Mouse (Mus musculus): ENCODE results near the gene Pole2. TPM values are rescaled to one million over a fixed set of nuclear protein-coding genes. Genes with fewer than 3 reads are reported as not detected.

Gene Pole2
- total RNA-seq, 2 experiments from 2014 or later, result 13.0 to 18.3 TPM

DNA sequence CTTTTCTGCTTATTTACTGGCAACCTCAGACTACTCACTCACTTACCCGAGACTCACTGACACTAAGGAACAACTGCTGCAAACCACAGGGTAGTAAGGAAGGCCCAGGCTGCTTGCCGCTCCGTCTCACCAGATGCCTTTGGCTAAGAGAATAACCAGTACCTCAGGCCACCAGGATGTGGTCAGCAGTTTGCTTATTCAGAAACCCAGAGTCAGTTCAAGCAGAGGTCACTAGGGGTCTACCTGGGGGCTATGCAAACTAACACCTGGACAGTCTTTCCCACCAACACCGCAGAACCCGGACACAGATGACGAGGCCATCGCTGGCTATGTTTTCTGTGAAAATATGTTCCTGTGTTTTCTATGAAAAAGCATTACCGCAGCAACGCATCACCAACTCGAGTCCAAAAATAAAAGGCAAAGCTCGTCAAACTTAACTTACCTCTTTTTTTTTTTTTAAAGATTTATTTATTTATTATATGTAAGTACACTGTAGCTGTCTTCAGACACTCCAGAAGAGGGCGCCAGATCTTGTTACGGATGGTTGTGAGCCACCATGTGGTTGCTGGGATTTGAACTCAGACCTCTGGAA lies 14.7 kb downstream of the Pole2 start:
- ATAC-seq (replicated peaks; ENCODE audit: low FRiP score, poor library complexity, severe bottlenecking), result no peak

DNA sequence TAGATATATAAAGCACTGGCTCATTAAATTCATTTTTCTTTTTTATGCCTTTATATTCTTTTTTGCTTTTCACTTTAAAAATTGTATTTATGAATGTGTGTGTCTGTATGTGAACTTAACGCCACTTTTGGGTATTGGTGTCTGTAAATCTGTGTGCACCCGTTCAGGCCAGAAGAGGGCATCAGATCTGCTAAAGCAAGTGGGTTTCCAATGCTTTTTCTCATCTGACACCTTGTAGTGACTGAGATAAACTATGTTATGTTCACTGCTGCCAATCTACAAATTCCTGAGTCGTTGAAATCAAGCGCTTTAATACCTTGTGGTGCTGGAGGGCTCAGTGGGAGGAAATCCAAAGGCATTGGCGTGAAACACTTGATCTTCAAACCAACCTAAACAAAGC lies 16.9 kb downstream of the Pole2 start:
- ATAC-seq (replicated peaks; ENCODE audit: low FRiP score, poor library complexity, severe bottlenecking), result no peak

DNA sequence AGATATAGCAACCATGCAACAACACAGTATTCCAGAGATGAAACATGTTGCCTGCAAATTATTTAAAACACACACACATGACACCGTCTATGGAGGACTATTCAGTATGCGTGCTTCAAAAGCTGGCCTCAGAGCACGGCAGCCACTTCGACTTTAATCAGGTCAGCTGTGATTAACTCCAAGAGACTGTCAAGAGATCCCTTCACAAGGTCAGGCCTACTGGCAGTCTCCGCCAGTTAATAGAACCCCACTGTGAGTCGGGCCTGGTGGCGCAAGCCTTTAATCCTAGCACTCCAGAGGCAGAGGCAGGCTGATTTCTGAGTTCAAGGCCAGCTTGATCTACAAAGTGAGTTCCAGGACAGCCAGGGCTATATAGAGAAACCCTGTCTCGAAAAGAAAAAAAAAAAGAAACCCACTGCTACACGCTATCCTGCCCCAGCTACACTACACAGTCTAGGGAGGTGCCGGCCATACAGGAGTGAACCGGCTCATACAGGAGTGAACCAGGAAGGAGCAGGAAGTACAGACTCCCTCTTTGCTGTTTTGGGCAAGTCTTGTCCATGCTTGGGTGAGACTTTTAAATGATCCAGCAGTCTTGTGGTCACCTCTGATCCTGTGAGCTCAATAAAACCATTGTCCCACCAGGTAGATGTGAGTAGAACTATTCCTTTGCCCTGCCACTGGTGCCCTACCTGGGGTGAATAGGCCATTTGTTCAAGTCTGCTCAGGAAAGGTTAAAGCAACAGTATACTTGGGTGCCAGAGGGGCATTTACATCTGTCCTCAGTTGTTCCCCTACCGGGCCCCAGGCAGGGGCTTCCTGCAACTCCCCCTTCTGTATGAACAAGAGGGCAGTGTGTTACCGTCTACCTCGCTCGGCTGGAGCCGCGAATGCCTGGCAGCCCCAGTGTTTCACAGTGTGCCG lies 17.7 kb downstream of the Pole2 start:
- no peak for ATAC-seq (replicated peaks; ENCODE audit: low FRiP score, poor library complexity, severe bottlenecking)

- no peak for ATAC-seq (replicated peaks; ENCODE audit: low FRiP score, poor library complexity, severe bottlenecking)
Observed at GRCm38 (mm10) chr12:69208520-69208919, 19.5 kb downstream of the Pole2 start.

GRCm38 (mm10) chr12:69207926-69208325 lies 20.1 kb downstream of the Pole2 start:
- ATAC-seq (replicated peaks; ENCODE audit: low FRiP score, poor library complexity, severe bottlenecking), result no peak

GRCm38 (mm10) chr12:69207396-69207795 lies 20.6 kb downstream of the Pole2 start:
- no peak for ATAC-seq (replicated peaks; ENCODE audit: low FRiP score, poor library complexity, severe bottlenecking)

DNA sequence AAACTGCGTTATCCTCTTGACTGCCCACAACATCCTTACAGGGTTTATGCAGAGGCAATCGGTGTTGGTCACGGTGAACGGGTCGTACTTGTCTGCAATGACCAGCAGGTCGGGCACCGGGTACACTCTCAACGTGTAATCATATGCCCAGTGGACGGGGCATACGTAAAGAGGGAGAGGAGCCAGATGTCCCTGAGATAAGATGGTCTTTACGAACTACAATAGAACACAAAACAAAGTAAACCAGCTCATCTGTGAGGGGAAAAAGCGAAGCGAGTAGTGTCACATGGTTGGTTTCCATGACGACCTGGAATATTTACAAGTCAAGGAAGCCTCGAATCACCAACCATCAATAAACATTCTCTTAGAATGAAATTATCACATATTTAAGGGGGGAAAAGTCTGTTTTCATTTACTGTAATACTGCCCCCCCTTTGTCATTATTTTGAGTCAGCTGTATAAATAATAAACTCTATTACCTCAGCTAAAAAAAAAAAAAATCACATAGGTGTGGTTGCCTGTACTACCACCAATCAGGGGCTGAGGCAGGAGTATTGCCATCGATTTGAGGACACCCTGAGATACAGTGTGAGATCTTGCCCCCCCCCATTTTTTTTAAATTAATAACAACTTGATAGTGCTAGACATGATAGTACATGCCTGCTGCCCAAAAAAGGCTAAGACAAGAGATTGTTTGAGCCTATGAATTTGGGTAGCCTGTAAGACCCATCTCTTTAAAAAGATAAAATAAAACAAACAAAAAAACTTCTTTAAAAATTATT lies 23.8 kb downstream of the Pole2 start, which contains the start of gene Gm49384:
TSS of gene Gm49384 (minus strand) at position 216 of the 782 bp plus-strand sequence.
- no peak for ATAC-seq (replicated peaks; ENCODE audit: low FRiP score, poor library complexity, severe bottlenecking)

GRCm38 (mm10) chr12:69198985-69199384 lies 29.0 kb downstream of the Pole2 start:
- no peak for ATAC-seq (replicated peaks; ENCODE audit: low FRiP score, poor library complexity, severe bottlenecking)

GRCm38 (mm10) chr12:69198164-69198535 lies 29.8 kb downstream of the Pole2 start, which contains the start of gene Dnaaf2:
Gene Dnaaf2, minus strand, starts transcription at chr12:69198429.
- ATAC-seq (replicated peaks; ENCODE audit: low FRiP score, poor library complexity, severe bottlenecking), result peak; percentile 66

- peak; percentile 77 for ATAC-seq (replicated peaks; ENCODE audit: low FRiP score, poor library complexity, severe bottlenecking)
Observed at GRCm38 (mm10) chr12:69197378-69198163, 30.4 kb downstream of the Pole2 start.

DNA sequence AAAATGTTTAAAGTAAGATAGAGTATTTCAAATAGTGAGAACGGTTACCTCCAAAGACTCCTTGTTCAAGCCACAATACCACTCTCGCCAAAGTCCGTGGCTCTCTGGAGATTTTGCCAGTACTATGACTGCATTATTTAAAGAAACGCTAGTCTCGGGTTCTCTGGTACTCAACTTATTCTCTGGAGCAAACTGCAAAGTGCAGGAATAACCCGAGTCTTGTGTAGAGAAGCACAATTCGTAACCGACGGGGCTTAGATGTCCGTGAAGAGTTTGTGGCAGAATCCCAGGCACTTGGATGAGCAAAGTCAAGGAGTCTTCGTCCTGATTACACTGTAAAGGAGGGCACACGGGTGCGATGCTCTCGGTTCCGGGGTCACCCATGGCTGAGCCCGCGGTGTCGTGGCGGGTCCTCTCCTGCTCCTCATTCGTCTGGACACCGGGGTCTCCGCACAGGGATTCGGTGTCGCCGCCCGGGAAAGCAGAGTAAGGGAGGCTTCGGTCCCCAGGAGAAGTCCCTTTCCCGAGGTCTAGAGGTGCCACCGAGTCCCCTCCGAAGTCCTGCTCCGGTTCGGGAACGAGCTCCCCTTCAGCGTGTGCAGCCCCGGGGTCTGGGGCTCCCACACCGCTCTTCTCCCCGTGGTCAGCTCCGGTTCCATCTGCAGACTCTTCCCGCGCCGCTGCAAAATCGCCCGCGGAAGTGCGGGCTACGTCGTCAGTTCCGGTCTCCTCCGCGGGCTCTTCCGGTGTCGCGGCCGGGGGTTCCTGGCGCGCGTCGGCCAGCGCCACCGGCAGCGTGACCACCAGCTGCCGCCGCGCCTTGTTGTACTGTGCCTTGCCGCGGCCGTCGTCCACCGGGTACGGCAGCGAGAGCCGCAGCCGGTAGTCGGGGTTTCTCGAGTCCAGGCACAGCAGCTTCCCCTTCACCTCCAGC lies 31.3 kb downstream of the Pole2 start, which contains the start of gene Gm49383:
TSS of gene Gm49383 (minus strand) at position 661 of the 934 bp plus-strand sequence.
- peak; percentile 67 for ATAC-seq (replicated peaks; ENCODE audit: low FRiP score, poor library complexity, severe bottlenecking)

- no peak for ATAC-seq (replicated peaks; ENCODE audit: low FRiP score, poor library complexity, severe bottlenecking)
Observed at GRCm38 (mm10) chr12:69192637-69193036, 35.4 kb downstream of the Pole2 start.

- ATAC-seq (replicated peaks; ENCODE audit: low FRiP score, poor library complexity, severe bottlenecking), result no peak
Observed at GRCm38 (mm10) chr12:69191396-69191795, 36.6 kb downstream of the Pole2 start.

DNA sequence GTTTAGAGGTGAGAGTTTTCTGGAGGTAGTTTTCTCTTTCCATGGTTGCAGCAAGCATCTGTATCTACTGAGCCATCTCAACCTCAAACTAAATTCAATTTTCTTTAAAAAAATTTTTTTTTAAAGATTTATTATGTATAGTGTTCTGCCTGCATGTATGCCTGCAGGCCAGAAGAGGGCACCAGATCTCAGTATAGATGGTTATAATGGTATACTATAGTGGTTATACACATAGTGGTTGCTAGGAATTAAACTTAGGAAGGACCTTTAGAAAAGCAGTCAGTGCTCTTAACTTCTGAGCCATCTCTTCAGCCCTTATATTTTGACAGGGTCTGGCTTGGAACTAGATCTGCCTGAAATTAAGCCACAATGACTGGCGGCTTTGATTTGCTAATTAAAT lies 37.5 kb downstream of the Pole2 start:
- ATAC-seq (replicated peaks; ENCODE audit: low FRiP score, poor library complexity, severe bottlenecking), result peak; percentile 70; the same call in 1 of the 2 replicates

DNA sequence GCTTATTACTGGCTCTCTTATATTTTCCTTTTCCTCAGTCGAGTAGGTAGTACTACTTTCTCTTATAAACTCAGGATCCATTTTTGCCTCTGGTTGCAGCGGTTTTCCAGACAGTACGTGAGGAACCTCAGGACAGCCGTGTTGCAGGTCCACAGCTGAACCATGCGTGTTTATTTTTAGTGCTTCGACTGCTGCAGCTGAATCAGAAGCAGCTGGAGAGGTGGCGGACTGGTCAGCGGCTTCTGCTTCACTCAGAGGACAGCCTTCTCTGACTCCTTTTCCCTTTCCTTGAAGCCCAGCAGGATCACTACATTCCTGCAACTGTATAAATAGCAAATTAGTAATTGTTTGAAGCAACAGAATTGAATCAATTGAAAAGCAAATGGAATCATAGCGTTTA lies 37.9 kb downstream of the Pole2 start:
- ATAC-seq (replicated peaks; ENCODE audit: low FRiP score, poor library complexity, severe bottlenecking), result no peak

GRCm38 (mm10) chr12:69186811-69187471 lies 41.1 kb downstream of the Pole2 start:
- ATAC-seq (replicated peaks; ENCODE audit: low FRiP score, poor library complexity, severe bottlenecking), result no peak

DNA sequence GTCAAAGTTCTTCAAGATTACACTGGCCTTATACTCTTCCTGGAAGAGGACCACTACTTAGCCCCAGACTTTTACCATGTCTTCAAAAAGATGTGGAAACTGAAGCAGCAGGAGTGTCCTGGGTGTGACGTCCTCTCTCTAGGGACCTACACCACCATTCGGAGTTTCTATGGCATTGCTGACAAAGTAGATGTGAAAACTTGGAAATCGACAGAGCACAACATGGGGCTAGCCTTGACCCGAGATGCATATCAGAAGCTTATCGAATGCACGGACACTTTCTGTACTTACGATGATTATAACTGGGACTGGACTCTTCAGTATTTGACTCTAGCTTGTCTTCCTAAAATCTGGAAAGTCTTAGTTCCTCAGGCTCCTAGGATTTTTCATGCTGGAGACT lies 42.6 kb downstream of the Pole2 start:
- ATAC-seq (replicated peaks; ENCODE audit: low FRiP score, poor library complexity, severe bottlenecking), result no peak

Data from erythroblast, adult 5-6 weeks (primary cell).